Mouse (Mus musculus): ENCODE data around the gene Cdca5.

Gene Cdca5

DNA sequence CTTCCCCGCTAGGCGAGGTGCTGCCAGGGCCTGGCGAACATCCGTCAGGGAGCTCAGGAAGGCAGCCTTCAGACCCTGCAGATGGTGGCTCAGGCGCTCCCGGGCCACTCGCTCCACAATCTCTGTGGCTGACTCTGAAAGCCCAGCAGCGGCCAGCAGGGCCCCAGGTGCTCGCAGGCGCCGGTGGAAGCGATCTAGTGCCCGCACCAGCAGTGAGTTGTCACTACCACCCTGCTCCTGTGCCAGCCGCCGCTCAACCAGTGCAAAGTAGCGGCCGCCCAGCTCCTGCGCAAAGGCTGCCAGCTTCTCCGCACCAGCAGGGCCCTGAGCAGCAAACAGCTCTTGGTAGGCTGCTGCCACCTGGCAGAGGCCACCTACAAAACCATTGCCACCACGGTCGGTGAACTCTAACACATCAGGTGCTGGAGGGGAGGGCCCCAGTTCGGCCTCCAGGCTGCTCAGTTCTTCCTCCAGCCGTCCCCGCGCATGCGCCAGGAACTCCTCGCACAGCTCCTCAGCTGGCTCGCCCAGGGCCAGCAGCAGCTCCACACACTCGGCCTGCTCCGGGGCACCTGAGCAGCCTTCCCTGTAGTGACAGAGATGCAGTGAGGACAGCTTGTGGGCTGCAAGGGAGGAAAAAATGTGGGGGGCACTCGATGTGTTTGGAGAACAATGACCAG is 14.1 kb upstream of the Cdca5 start:
- DNase-seq (ENCODE audit: low read depth, low spot score), result peak; percentile 65
- H3K36me3 ChIP-seq (ENCODE audit: control insufficient read depth, insufficient read depth, low read length, poor library complexity, severe bottlenecking), result no peaks in the 10 kb centered on the region; the same call in 1 of the 2 replicates

DNA sequence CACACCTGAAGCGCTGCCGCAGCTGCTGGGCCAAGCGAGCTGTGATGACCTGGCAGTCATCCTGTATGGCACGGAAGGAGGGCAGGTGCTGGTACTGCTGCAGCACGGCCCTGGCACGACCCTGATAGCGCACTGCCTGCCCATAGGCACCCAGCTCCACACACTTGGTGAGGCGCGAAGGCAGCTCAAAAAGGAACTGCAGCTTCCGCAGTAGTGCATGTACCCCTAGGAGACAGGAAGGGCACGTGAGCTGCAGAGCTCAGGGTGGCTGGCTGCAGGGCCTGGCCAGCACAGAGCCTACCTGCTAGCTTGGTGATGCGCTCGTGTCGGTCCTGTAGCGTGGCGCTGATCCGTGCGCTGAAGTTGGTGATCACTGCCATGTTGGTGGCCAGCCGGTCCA is 13.5 kb upstream of the Cdca5 start:
- no peaks in the 10 kb centered on the region; the same call in 1 of the 2 replicates for H3K36me3 ChIP-seq (ENCODE audit: control insufficient read depth, insufficient read depth, low read length, poor library complexity, severe bottlenecking)
- H3K27me3 ChIP-seq (ENCODE audit: control insufficient read depth, insufficient read depth, low read length, poor library complexity, severe bottlenecking), result no peaks in the 10 kb centered on the region
- DNase-seq (ENCODE audit: low read depth, low spot score), result peak; percentile 43

More for the DNA sequence above, 14.1 kb upstream of the Cdca5 start:
- H3K27me3 ChIP-seq (ENCODE audit: control insufficient read depth, insufficient read depth, low read length, poor library complexity, severe bottlenecking), result no peaks in the 10 kb centered on the region

DNA sequence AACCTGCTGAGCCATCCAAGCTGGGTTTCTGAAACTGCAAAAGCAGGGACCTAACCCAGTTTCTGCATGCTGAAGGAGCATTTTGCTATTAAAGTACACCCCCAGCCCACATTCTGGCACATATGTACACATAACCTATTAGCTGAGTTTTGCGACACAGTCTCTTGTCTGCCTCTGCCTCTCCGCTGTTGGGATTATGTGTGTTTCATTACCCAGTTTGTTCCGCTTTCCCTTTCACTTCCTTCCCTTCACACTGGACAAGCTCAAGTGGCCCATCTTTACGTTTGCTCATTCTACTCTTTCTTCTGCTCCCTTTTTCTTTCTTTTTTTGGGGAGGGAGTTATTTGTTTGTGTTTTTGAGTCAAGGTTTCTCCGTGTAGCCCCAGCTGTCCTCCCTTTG is 10.9 kb upstream of the Cdca5 start:
- H3K27me3 ChIP-seq (ENCODE audit: control insufficient read depth, insufficient read depth, low read length, poor library complexity, severe bottlenecking), result no peaks in the 10 kb centered on the region
- DNase-seq (ENCODE audit: low read depth, low spot score), result no peak
- H3K36me3 ChIP-seq (ENCODE audit: control insufficient read depth, insufficient read depth, low read length, poor library complexity, severe bottlenecking), result no peaks in the 10 kb centered on the region; the same call in 1 of the 2 replicates

DNA sequence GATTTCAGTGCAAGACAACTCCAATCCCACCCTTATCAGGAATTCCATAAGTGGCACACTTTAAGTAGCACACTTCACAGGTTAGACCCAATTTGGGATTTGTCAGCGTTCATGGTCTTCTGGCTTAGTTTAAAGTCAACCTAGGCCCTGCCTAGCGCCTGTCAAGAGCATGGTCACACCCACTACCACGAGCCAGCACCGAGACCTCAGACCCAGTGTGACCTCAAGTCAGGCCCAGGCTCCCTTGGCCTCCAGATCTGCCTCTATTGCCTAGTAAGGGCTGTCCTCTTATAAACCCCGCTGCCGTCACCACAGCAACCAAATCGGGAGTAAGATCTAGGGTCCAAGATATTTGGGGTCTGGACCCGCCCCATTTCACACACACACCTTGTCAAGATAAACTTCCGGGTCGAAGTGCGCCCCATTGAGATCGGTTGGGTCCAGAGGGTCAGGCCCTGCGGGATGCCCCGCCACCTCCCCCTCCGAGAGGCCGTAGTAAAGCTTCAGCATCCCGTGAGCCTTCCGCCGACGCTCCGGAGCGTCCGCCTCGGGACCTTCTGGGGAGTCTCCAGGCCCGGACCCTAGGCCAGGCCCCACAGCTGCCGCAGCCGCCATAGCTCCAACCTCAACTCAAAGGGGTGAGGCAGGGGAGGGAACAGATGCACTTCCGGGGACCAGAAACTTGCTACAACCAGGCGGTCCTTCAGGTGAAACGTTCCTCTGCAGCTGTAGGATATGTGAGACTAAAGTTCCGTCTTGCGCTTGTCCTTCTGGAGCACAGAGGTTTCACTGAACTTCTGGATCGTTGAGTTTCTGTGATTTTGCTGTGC is 8.0 kb upstream of the Cdca5 start, which contains the start of gene Vps51:
Gene Vps51 (minus strand): TSS at position 668 of the 830 bp plus-strand sequence.
- no peaks in the 10 kb centered on the region for H3K27me3 ChIP-seq (ENCODE audit: control insufficient read depth, insufficient read depth, low read length, poor library complexity, severe bottlenecking)
- peak; percentile 93 for DNase-seq (ENCODE audit: low read depth, low spot score)
- H3K36me3 ChIP-seq (ENCODE audit: control insufficient read depth, insufficient read depth, low read length, poor library complexity, severe bottlenecking), result peaks cover 2% of the 10 kb centered on the region; the same call in 1 of the 2 replicates

DNA sequence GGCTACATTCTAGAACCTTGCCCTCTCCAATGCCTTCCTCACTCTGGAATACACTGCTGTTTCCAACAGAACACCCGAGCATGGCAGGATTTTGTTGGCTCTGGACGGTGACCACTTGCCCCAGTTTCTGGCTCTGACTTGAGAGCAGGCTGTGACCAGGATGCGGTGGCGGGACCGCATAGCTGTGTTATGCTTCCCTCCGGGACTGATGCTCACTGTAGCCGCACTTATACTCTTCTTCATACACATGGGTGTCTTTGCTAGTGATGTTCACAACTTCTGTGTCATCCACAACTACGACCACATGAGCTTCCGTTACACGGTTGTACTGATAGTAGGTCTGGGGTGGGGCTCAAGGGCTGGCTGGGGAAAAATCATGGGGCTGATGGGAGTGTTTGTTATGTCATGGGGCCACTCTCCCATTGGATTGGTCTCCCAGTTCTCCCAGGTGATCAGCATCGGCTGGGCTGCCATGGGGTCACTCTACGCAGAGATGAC is 4.8 kb upstream of the Cdca5 start, which contains the start of gene Tmem262:
Gene Tmem262 (plus strand): TSS at position 51 of the 498 bp plus-strand sequence.
- no peaks in the 10 kb centered on the region for H3K27me3 ChIP-seq (ENCODE audit: control insufficient read depth, insufficient read depth, low read length, poor library complexity, severe bottlenecking)
- no peak for DNase-seq (ENCODE audit: low read depth, low spot score)
- peaks cover 2% of the 10 kb centered on the region; the same call in 1 of the 2 replicates for H3K36me3 ChIP-seq (ENCODE audit: control insufficient read depth, insufficient read depth, low read length, poor library complexity, severe bottlenecking)

DNA sequence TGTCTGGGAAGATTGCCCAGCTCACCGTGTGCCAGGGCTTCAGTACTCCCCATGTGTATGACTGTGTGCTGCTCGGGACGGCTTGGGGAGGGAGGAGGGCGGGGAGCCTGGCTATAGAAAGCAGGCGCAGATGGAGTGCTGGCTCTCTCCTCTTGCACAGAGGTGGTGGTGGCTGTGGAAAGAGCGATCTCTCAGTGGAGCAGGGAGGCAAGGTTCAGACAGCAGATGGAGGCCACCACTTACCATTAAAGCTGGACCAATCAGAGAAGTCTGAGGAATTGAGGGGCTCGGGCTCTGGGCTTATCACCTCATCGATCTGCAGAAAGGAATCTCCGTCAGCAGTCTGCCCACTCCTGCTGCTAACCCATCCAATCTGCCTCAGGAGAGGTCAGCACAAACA is 2.6 kb upstream of the Cdca5 start, which contains the start of gene Gm28374:
Gene Gm28374 (minus strand): TSS at position 101 of the 400 bp plus-strand sequence.
- no peak for DNase-seq (ENCODE audit: low read depth, low spot score)

DNA sequence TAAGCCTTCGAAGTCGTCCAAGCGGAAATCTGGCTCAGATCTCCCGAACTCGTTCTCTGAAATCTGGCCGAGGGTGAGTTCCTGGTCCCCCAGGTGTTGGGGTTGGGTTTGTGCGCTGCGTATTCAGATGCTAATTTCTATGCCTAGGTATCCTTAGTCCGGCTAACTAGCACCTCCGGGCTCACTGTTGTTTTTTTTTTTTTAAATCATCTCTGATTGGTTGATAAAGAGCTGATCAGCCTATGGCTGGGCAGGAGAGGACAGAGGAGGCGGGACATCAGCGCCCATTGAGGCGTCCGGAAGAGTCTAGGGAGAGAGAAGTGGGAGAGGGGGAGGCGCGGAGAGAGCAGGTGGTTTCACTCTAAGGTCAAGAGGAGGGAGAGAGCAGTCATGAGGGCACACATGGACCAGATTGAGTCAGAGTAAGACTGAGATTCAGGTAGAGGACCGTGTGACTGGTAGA is 665 bp downstream of the Cdca5 start:
- H3K27me3 ChIP-seq (ENCODE audit: control insufficient read depth, insufficient read depth, low read length, poor library complexity, severe bottlenecking), result no peaks in the 10 kb centered on the region
- peak; percentile 81 for DNase-seq (ENCODE audit: low read depth, low spot score)

More for the DNA sequence above, 2.6 kb upstream of the Cdca5 start, which contains the start of gene Gm28374:
- Histone ChIP-seq H3K36me3 (ENCODE audit: control insufficient read depth, insufficient read depth, low read length, poor library complexity, severe bottlenecking) (peaks cover 2% of the 10 kb centered on the region; the same call in 1 of the 2 replicates), H3K27me3 (ENCODE audit: control insufficient read depth, insufficient read depth, low read length, poor library complexity, severe bottlenecking) (no peaks in the 10 kb centered on the region)

DNA sequence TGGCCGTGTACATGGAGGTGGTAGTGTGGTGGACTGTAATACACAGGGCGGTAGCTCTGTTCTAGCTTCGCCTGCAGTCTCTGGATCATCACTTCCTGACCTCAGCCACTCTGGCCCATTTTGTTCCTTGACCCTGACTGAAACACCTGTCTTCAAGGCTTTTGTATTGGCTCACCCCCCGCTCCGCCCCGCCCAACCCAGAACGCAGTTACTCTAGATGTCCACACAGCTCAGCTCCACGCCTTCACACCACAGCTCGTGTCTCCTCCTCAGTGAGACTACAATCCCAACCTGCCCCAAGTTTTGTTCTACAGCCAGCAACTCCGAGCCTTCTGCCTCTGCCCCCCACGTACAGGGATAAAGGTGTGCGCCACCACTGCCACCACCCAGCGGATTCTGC is 4.1 kb downstream of the Cdca5 start:
- H3K27me3 ChIP-seq (ENCODE audit: control insufficient read depth, insufficient read depth, low read length, poor library complexity, severe bottlenecking), result no peaks in the 10 kb centered on the region
- DNase-seq (ENCODE audit: low read depth, low spot score), result no peak
- no peaks in the 10 kb centered on the region for H3K36me3 ChIP-seq (ENCODE audit: control insufficient read depth, insufficient read depth, low read length, poor library complexity, severe bottlenecking)

More for the DNA sequence above, 665 bp downstream of the Cdca5 start:
- peaks cover 2% of the 10 kb centered on the region; the same call in 1 of the 2 replicates for H3K36me3 ChIP-seq (ENCODE audit: control insufficient read depth, insufficient read depth, low read length, poor library complexity, severe bottlenecking)

DNA sequence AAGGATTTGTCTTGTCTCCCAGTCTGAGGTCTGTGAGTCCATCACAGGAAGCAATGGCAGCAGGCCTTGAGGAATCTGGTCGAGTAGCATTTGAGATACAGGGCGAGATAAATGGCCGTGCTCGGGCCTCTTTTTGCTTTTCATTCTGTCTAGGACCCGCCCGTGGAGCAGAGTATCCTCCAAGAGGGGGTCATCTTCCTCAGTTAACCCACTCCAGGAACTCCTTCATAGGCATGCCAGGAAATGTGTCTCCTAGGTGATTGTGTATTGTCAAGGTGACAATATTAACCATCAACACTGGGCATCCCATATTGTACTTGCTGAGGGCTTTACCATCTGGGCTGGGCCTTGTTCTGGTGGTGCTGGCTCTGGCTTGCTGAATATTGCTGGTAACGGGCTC is 9.3 kb downstream of the Cdca5 start, which contains the start of gene AC131692.1:
Gene AC131692.1 (plus strand): TSS at position 301 of the 400 bp plus-strand sequence.
- H3K36me3 ChIP-seq (ENCODE audit: control insufficient read depth, insufficient read depth, low read length, poor library complexity, severe bottlenecking), result no peaks in the 10 kb centered on the region
- DNase-seq (ENCODE audit: low read depth, low spot score), result no peak
- no peaks in the 10 kb centered on the region for H3K27me3 ChIP-seq (ENCODE audit: control insufficient read depth, insufficient read depth, low read length, poor library complexity, severe bottlenecking)

DNA sequence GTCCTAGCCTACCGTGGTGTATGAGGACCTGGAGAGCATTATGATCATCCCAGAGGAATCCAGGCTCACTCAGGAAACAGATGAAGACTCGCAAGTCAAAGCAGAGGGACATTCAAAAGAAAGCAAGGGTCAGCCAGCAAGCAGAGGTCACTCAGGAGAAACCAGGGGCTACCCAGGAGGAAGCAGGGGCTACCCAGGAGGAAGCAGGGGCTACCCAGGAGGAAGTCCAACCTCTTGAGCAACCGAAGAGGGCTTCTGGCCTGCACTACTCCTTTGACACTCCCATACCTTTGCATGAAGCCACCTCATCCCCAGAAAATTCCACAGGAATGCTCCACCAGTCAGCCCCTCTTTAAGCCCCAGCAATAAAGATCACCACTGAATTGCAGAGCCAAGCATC is 13.1 kb downstream of the Cdca5 start:
- H3K36me3 ChIP-seq (ENCODE audit: control insufficient read depth, insufficient read depth, low read length, poor library complexity, severe bottlenecking), result no peaks in the 10 kb centered on the region
- H3K27me3 ChIP-seq (ENCODE audit: control insufficient read depth, insufficient read depth, low read length, poor library complexity, severe bottlenecking), result no peaks in the 10 kb centered on the region
- DNase-seq (ENCODE audit: low read depth, low spot score), result no peak

DNA sequence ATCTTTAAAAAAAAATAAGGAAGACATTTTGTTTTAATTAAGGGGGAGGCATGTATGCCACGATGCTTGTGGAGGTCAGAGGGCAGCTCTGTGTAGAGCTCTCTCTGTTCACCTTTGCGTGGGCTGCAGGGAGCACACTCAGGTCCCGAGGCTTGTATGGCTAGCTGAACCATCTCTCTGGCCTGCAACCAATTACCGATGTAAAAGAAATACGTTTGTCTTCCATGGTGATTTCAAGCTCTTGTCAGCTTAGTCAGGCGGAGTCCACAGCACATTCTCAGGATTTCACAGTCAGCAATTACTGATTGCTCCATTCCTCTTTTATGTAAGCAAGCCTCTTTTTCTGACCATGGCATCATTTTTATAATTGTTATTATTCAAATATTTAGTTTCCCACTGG is 16.4 kb downstream of the Cdca5 start:
- no peak for DNase-seq (ENCODE audit: low read depth, low spot score)
- Histone ChIP-seq H3K27me3 (ENCODE audit: control insufficient read depth, insufficient read depth, low read length, poor library complexity, severe bottlenecking) (no peaks in the 10 kb centered on the region), H3K36me3 (ENCODE audit: control insufficient read depth, insufficient read depth, low read length, poor library complexity, severe bottlenecking) (no peaks in the 10 kb centered on the region)

DNA sequence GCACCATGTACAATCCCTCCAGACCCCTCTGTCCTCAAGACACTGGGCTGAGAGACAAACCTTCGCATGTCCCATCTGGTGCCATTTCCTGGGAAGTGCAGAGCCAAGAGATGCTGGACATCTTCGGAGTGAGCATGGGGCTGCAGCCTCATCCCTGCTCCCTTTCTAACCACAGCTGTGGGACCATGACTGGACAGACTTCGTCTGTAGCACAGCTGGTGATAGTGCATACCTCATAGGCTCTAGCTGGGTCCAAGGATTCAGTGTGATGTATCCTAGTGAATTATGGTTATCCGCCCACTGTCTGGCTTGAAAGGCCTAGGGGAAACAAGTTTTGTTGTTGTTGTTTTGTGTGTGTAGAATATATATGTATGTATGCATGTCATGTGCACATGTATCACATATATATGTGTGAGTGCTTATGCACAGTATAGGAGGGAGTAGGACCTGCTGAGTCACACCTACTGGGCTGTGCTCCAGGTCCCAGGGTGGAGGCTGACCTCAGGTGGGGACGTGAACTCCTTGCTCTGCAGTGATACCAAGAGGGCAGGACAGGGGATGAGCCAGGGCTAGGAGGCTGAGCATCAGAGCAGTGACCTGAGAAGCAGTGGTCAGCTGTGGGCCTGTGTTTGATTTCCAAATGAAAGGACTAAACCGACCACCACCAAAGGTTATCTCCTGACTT is 17.5 kb downstream of the Cdca5 start:
- Histone ChIP-seq H3K27me3 (ENCODE audit: control insufficient read depth, insufficient read depth, low read length, poor library complexity, severe bottlenecking) (no peaks in the 10 kb centered on the region), H3K36me3 (ENCODE audit: control insufficient read depth, insufficient read depth, low read length, poor library complexity, severe bottlenecking) (no peaks in the 10 kb centered on the region)
- DNase-seq (ENCODE audit: low read depth, low spot score), result no peak

DNA sequence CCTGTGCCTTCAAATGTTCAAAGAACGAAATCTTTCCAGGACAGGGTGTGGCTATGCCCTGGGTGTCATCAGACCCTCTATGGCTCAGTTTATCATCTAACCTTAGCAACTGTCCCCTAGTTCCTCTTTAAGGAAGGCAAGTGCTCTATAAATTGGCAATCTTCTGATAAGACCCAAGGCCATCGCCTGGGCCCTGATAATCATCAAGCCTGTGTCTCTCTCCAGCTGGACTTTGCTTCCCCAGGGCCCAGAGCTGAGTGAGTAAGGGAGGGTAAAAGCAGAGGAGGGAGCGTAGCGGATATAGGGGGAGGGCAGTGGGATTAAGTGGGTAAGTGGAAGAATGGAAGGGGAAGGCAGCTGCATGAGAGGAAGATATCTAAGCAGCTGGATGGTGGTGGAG is 19.7 kb downstream of the Cdca5 start:
- no peak for DNase-seq (ENCODE audit: low read depth, low spot score)
- H3K36me3 ChIP-seq (ENCODE audit: control insufficient read depth, insufficient read depth, low read length, poor library complexity, severe bottlenecking), result no peaks in the 10 kb centered on the region
- no peaks in the 10 kb centered on the region for H3K27me3 ChIP-seq (ENCODE audit: control insufficient read depth, insufficient read depth, low read length, poor library complexity, severe bottlenecking)

DNA sequence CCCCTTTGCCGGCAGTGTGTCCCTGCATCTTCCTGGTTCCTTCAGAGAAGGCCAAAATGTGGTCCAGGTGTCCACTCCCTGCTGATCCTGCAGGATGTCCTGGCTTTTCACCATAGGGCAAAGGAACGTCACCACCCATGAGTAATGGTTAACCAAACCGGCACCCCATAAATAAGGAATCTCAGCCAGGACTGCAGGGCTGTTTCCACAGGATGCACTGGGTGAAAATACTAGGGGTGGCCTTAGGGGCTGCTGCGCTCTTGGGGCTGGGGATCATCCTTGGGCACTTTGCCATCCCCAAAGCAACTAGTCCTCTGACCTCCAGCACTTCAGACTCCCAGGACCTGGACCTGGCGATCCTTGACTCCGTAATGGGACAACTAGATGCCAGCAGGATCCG is 20.8 kb downstream of the Cdca5 start, which contains the start of gene Naaladl1:
Gene Naaladl1 (plus strand): TSS at position 197 of the 400 bp plus-strand sequence.
- Histone ChIP-seq H3K36me3 (ENCODE audit: control insufficient read depth, insufficient read depth, low read length, poor library complexity, severe bottlenecking) (no peaks in the 10 kb centered on the region), H3K27me3 (ENCODE audit: control insufficient read depth, insufficient read depth, low read length, poor library complexity, severe bottlenecking) (no peaks in the 10 kb centered on the region)
- DNase-seq (ENCODE audit: low read depth, low spot score), result no peak
